Mouse (Mus musculus) bone marrow, adult 2 months (tissue): ENCODE measurements around the gene Rhbg.
"Not testable (repeated sequence)": the region's sequence is repeated elsewhere in the genome, so short reads cannot be mapped to it uniquely, and the experiment has no call there.

Source experiments
- CTCF ChIP-seq: fragments of 200-500 bp; IDR thresholded peaks from 2 replicates; pipeline ENCODE4 v1.5.1; 2011; ENCODE audit warnings: low read length, control low read depth; ENCODE audit not compliant: control insufficient read depth, insufficient read depth
- POLR2A ChIP-seq: fragments of 200-500 bp; IDR thresholded peaks from 2 replicates; pipeline ENCODE4 v1.6.1; 2011; ENCODE audit warnings: low read depth, mild to moderate bottlenecking, control low read depth, low read length, borderline replicate concordance; ENCODE audit not compliant: control insufficient read depth

- not testable (repeated sequence) for TF ChIP-seq POLR2A, CTCF
Measured at GRCm38 (mm10) chr3:88288133-88288713, 33.7 kb upstream of the Rhbg start.
